Mouse (Mus musculus) adrenal gland, postnatal 10 days (tissue): ENCODE data around the gene Ccdc148. TPM values are rescaled to one million over a fixed set of nuclear protein-coding genes. Genes with fewer than 3 reads are reported as not detected.

Experiments used
- DNase-seq: peaks from one replicate; pipeline ENCODE4 v3.0.0; 2021; ENCODE audit warnings: mixed read lengths
- long read RNA-seq, 2 experiments: library from polyadenylated mRNA; stranded (forward); transcript quantifications; one replicate each; pipeline ENCODE4 v2.0.0; 2021
- total RNA-seq, 2 experiments: library from RNA; stranded (reverse); gene quantifications; 2 replicates each; pipeline ENCODE4 v1.2.3; 2021

The Ccdc148 gene
- total RNA-seq = 1 to 10 TPM; 1.3 to 1.4 TPM
- long read RNA-seq, experiment 1, partial matches to known transcripts = 0 of 3 reads
- long read RNA-seq, experiment 1, other reads (novel, unspliced or antisense) = 3 of 3 reads
- long read RNA-seq, experiment 2, partial matches to known transcripts = 0 of 2 reads
- long read RNA-seq, experiment 2, other reads (novel, unspliced or antisense) = 2 of 2 reads

GRCm38 (mm10) chr2:59160605-59160963 is at the start of gene Ccdc148, which contains the start of gene Pkp4:
Gene Ccdc148, minus strand, starts transcription at chr2:59160683.
Gene Pkp4, plus strand, starts transcription at chr2:59160850.
- peak; percentile 95 for DNase-seq

DNA sequence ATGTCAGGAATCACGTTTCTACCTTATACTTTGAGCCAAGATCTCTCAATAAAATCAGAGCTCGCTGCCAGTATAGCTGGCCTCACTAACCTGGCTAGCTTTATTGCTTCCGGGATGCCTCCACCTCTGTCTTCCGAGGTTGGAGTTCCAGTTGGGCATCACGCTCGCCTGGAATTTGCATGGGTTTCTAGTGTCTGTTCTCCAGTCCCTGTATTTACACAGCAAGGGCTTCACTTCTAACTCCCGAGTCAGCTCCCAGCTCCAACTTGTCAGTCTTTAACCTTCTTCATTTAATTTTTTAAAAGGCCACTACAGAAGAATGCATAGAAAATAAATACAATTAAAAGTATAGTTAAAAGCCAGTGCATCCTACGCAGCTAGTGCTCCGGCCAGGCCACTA is 47.8 kb upstream of the Ccdc148 start:
- no peak for DNase-seq

DNA sequence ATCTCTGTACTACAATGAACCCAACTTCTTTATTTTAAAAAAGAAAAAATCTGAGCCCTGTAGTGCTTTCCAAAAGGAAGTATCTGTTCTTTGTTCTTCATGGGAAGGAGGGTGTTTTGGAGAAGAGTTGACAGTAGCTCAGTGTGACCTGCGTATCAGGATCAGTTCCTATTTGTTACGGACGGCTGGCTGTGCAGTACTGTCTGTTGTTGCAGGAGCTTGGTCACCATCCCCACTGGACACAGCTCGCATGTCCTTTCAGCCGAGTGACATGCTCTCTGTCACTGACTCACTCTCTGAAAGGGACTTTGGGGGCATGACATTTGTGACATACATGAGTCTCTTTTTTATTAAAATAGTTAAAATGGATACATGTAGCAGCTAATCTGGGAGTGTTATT is 47.2 kb upstream of the Ccdc148 start:
- DNase-seq = no peak

DNA sequence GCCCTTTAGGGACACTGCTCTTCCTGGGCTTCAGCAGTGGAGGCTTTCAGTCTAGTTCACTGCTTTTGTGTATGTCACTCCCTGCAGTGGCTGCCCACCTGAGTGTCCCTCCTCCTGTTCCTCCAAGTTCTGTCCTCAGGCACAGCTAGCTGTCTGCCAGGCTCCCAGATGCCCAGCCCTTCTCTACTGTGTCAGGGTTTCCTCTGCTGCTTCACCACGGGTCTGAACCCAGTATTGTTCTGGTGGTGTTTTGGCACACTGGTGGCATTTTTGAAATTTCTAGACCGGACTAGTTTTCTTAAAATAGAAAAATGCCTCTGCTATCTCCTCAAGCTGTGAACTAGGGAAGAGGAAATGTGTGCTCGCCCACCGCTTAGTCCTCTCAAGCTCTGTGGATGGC is 46.8 kb upstream of the Ccdc148 start:
- no peak for DNase-seq

- DNase-seq = no peak
Measured at GRCm38 (mm10) chr2:59206190-59206589, 45.7 kb upstream of the Ccdc148 start.

GRCm38 (mm10) chr2:59205092-59205491 is 44.6 kb upstream of the Ccdc148 start:
- DNase-seq = no peak

- no peak for DNase-seq
Measured at GRCm38 (mm10) chr2:59203627-59204425, 43.3 kb upstream of the Ccdc148 start.

GRCm38 (mm10) chr2:59202930-59203329 is 42.4 kb upstream of the Ccdc148 start:
- DNase-seq = no peak

DNA sequence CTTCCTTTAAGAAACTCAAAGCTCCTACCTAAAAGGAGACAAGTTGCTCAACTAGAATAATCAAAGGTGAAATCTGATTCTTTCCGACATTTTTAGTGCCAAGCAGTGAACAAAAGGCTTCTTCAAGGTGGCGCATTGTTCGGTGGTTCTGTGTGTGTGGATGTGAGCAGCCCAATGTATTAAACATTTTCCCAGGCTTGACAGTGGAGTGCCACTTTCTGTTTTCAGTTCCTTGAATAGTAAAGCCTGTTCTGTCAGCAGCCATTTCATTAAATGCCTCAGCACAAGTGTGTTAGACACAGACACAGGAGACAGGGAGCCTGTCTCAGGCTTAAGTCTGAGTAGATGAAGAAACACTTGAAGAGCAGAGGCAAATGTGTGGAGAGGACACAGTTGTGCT is 40.0 kb upstream of the Ccdc148 start:
- no peak for DNase-seq

- DNase-seq = no peak
Measured at GRCm38 (mm10) chr2:59199476-59199976, 39.0 kb upstream of the Ccdc148 start.

- DNase-seq = no peak
Measured at GRCm38 (mm10) chr2:59197156-59197555, 36.7 kb upstream of the Ccdc148 start.

DNA sequence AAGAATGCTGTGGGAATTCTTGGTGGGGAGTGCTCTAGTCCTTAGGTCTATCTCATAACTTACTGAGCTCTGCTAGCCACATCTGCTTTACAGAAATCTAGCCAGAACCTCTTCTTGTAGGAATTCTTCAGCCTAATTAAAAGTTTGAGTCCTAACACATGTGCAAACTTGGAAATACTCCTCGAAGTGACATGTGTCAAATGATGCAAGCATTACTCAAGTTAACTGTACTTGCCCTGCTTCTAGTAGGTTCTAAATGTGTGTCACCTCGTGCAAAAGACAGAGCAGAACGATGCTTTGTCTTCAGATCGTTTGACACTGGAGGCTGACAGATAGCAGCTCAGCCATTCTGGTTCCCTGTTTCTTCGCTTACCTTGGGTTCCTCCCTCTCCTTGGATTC is 32.6 kb upstream of the Ccdc148 start:
- DNase-seq = no peak

GRCm38 (mm10) chr2:59191466-59191865 is 31.0 kb upstream of the Ccdc148 start:
- DNase-seq = no peak

DNA sequence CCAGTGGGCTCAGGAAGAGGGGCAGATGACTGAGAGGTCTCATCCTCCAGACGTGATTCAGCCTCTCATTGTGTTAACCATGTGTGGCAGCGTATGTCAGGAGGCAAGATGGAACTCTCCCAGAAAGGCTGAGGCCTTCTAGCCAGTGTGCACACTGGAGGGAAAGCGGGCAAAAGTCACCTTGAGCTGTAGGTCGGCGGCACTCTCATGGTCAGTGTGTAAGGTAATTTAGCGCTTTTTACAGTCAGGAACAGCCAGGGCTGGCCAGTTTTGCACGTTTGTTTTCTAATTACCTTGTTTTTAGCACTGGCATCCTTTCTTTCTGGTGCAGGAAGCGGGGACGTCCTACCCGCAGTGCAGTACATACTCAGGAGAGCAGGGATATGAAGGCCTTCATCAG is 29.7 kb upstream of the Ccdc148 start:
- no peak for DNase-seq

DNA sequence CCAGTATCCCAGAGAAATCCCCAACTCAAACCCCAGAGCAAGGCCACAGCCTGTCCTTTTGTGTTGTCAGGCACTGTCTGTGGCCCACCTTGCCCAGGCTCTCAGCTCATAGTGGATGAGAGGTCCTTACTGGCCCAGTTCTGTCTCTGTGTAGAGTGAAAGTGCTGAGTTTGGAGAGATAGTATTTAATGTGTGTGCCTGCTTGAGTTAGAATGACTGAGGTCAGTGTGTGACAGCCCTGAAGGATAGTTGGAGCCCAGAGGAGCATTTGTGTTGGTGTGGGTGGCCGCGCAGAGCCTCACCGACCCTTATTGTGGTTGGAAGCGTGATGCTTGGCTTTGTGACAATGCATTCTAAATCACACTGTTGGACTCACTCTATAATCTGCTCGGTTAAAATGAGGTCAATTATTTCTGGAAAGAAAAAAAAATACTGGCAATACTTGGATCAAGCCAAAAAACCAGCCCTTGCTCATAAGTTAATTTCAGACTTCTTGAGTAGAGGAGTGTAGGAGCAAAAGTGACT is 29.2 kb upstream of the Ccdc148 start:
- no peak for DNase-seq

DNA sequence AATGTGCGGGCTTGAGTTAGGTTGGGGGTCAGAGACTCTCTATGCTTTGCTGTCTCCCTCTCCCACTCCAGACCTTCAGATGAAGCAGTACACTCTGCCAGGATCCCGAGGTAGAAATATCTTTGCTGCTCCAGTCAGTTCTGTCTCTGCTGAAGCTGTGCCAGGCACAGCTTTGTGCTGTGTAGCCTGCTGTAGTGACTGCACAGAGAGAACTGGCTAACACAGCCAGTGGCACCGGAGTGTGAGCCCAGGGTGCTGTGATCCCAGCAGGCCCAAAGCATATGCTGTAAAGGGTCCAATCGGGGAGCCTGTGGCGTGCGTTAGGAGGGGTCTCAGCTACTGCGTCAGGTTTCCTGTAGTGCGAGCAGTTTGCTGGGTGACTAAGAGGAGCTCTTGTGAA is 27.8 kb upstream of the Ccdc148 start:
- no peak for DNase-seq

DNA sequence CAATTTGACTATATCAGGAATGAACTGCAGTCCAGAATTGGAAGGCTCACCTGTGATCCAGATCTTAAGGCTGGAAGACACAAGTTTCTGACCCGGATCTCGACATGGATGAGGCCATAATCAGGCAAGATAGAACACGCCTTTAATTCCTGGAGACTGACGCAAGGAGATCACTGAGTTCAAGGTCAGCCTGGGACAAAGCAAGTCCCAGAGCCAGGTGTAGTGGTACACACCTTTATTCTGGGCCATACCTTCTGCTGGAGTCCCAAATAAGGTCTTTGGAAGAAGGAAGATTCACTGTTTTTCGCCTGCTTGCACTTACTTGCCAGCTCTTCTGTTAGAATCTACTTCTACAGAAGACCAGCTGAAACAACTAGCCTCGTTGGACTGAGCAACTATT is 26.5 kb upstream of the Ccdc148 start:
- no peak for DNase-seq

GRCm38 (mm10) chr2:59186122-59186521 is 25.6 kb upstream of the Ccdc148 start:
- DNase-seq = peak; percentile 19

DNA sequence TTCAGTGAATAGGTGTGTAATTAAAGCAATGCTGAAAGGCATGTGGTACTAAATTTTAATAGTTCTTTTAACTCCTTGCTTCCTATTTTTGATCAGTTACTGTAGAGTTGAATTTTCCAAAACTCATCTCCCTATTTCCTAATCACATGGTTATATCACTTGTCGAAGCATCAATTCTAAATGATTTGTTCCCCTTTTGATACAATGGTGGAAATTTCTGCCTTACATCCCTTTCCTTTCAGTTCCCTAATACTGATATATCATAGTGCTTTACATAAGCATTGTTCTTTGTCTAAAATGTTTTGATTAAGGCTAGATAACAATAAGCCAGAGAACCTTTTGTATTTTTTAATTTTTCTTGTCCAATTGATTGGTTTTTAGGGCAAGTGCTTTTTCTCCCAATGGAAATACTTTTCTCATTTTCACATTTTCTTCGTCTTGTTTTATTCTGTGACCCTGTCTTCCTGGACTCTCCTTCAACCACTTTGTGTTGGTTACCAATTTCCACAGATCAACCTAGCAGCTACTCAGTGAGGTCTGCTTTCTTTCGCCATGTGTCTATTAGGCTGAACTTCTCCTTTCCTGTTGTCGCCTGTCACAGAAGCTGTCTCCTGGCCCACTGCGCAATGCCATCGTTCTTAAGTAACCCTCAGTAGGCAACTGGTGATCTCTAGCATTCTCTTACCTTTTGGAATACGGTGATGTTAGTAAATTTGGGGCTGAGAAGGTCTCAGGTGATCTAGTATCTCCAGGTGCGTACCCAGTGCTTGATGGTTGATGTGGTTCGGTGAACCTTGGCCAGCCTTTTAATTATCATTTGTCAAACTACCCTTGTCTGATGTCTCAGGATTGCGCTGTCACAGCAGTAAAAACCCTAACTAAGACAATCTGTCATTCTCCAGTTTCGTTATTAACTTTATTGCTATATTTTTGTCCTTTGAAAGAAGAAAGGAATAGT is 23.9 kb upstream of the Ccdc148 start:
- no peak for DNase-seq

DNA sequence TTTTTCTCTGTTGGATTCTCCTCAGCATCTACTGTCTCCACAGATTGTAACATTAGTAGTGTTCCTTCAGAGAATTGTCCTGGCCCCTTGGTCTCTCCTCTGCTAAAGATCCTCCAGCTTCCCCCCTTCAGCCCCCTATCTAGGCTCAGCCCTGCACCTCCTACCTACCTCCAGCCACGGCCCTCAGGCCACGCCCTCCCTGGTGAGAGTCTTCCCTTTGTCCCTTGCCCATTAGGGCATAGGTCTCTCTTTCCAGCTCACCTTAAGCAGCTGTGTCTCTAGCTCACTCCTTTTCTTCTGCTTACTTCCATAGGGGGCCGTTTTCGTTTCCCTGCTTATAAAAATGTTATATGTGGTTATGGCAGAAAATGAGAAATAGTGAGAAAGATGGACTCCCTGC is 23.1 kb upstream of the Ccdc148 start:
- DNase-seq = no peak

DNA sequence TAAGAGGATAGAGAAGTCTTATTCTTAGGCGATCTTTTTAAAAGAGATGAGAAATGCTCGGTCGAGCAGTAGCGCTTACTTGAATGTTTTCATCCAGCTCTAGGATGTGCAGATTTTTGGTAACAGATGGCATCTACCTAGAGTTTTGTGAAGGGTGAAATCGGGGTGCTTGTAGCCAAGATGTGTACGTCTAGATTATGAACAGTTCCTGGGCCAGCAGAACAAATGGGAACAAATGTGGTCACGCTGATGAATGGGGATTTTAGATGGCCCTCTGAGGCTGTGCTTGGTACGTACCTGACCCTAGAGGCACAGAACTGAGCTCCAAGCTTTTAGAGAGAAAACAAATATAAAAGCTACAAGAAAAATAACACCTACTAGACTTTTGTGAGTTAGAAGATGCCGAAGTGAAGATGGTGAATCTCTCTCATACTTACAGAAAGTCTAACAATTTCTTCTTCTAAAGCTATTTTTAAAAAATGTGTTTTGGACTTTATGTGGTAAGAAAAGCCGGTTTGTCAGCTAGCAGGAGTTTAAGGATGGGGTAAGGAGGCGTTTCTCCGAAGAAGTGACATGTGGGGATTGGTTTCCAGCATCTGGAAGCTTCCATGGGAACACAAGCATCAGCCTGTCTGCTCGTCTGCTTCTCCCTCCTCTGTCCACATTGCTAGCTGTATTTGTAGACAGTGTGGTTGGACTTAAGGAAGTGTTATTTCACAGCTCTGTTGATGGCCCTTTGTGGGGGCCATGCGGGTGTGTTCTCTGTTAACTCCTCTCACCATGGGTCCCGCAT is 21.0 kb upstream of the Ccdc148 start:
- DNase-seq = no peak

GRCm38 (mm10) chr2:59179487-59179886 is 19.0 kb upstream of the Ccdc148 start:
- no peak for DNase-seq
